Mouse (Mus musculus) heart, embryonic 14.5 days (tissue): Measurements from ENCODE around the gene 1700025G04Rik. TPM values are rescaled to one million over a fixed set of nuclear protein-coding genes. Genes with fewer than 3 reads are reported as not detected.
"Not testable (repeated sequence)": the region's sequence is repeated elsewhere in the genome, so short reads cannot be mapped to it uniquely, and the experiment has no call there.

Experiments
- ATAC-seq: fragments of 200-750 bp; cut with Nextera tagmentation; 2 replicates; pipeline ENCODE4 v1.8.0; 2017; ENCODE audit warnings: low read depth, moderate TSS enrichment; ENCODE audit not compliant: insufficient number of reproducible peaks, insufficient read depth, low FRiP score
- H3K27ac ChIP-seq, 2 experiments: fragments of 200-500 bp in 1 of 2; fragments of 300-500 bp in 1 of 2; sonication (generic) in 1 of 2; replicated peaks in 1 of 2; 2 replicates each; pipeline ENCODE4 v1.5.1; 2012 to 2014; ENCODE audit warnings: low read depth in 2 of 2, low read length in 2 of 2, control low read depth in 1 of 2, mild to moderate bottlenecking in 1 of 2, mixed read lengths in 1 of 2; ENCODE audit not compliant: control insufficient read depth in 1 of 2, insufficient read depth in 1 of 2
- H3K27me3 ChIP-seq: fragments of 300-500 bp; sonication (generic); 2 replicates; pipeline ENCODE4 v1.6.1; 2014; ENCODE audit warnings: mild to moderate bottlenecking, low read length, control low read depth; ENCODE audit not compliant: control insufficient read depth, insufficient read depth
- H3K36me3 ChIP-seq: fragments of 300-500 bp; sonication (generic); 2 replicates; pipeline ENCODE4 v1.6.1; 2014; ENCODE audit warnings: mild to moderate bottlenecking, control low read depth, low read length, mixed read lengths; ENCODE audit not compliant: control insufficient read depth, insufficient read depth
- H3K4me1 ChIP-seq, 2 experiments: fragments of 200-500 bp in 1 of 2; fragments of 300-500 bp in 1 of 2; sonication (generic) in 1 of 2; 2 replicates each; pipeline ENCODE4 v1.6.1; 2012 to 2014; ENCODE audit warnings: low read length in 2 of 2, control low read depth in 1 of 2, mixed read lengths in 1 of 2; ENCODE audit not compliant: control insufficient read depth in 2 of 2, insufficient read depth in 2 of 2
- H3K4me2 ChIP-seq: fragments of 300-500 bp; sonication (generic); 2 replicates; pipeline ENCODE4 v1.6.1; 2014; ENCODE audit warnings: mild to moderate bottlenecking, low read length
- H3K4me3 ChIP-seq, 2 experiments: fragments of 200-500 bp in 1 of 2; fragments of 300-500 bp in 1 of 2; sonication (generic) in 1 of 2; 2 replicates each; pipeline ENCODE4 v1.5.1; 2012 to 2014; ENCODE audit warnings: low read length in 2 of 2, mild to moderate bottlenecking in 2 of 2, control low read depth in 1 of 2, low read depth in 1 of 2, moderate library complexity in 1 of 2; ENCODE audit not compliant: control insufficient read depth in 1 of 2, insufficient read depth in 1 of 2
- H3K9ac ChIP-seq: fragments of 300-500 bp; sonication (generic); 2 replicates; pipeline ENCODE4 v1.6.1; 2014; ENCODE audit warnings: mild to moderate bottlenecking, low read length
- H3K9me3 ChIP-seq: fragments of 300-500 bp; sonication (generic); 2 replicates; pipeline ENCODE4 v1.6.1; 2016; ENCODE audit warnings: low read length, control low read depth; ENCODE audit not compliant: control insufficient read depth
- WGBS: fragments of 180-500 bp; shearing (Covaris S2); extraction: QIAGEN DNeasy Blood & Tissue Kit; methylation state at CpG from one replicate; pipeline ENCODE4 v1.1.7; 2014; 5-methylcytosine and 5-hydroxymethylcytosine counted together
- polyA plus RNA-seq: library from polyadenylated mRNA; unstranded; fragments of >200 nt; fragmentation: Nextera tagmentation; extraction: Ambion mirVana; gene quantifications from 2 replicates; pipeline ENCODE4 v1.2.1, GENCODE M21; 2014

Gene 1700025G04Rik
- polyA plus RNA-seq, 1 experiment from 2014 or later = 35.7 TPM

- H3K9me3 ChIP-seq = no peaks in the 10 kb centered on the region
- H3K4me2 ChIP-seq = no peak overlapping the region
- H3K27me3 ChIP-seq = no peaks in the 10 kb centered on the region
- 92% methylated on average over 16 of the region's 16 CpGs for WGBS
- peaks cover 71% of the 10 kb centered on the region for H3K36me3 ChIP-seq
- no peak for ATAC-seq
- no peak overlapping the region for H3K9ac ChIP-seq
- H3K4me1 ChIP-seq = no peaks in the 10 kb centered on the region
- no peak overlapping the region for H3K27ac ChIP-seq
- no peak overlapping the region for H3K4me3 ChIP-seq
Observed at GRCm38 (mm10) chr1:151811456-151811855, 278.5 kb downstream of the 1700025G04Rik start.

GRCm38 (mm10) chr1:151810628-151811421 is 279.1 kb downstream of the 1700025G04Rik start:
- WGBS = 81% methylated on average over 7 of the region's 7 CpGs
- no peak overlapping the region for H3K9ac ChIP-seq
- no peaks in the 10 kb centered on the region for H3K9me3 ChIP-seq
- H3K27ac ChIP-seq = no peak overlapping the region
- H3K36me3 ChIP-seq = peaks cover 72% of the 10 kb centered on the region
- no peak for ATAC-seq
- no peak overlapping the region for H3K4me3 ChIP-seq
- H3K4me2 ChIP-seq = no peak overlapping the region
- no peaks in the 10 kb centered on the region for H3K4me1 ChIP-seq
- no peaks in the 10 kb centered on the region for H3K27me3 ChIP-seq

GRCm38 (mm10) chr1:151807286-151807685 is 282.6 kb downstream of the 1700025G04Rik start:
- Histone ChIP-seq H3K27me3 (no peaks in the 10 kb centered on the region), H3K36me3 (peaks cover 75% of the 10 kb centered on the region), H3K4me1 (no peaks in the 10 kb centered on the region), H3K4me2 (no peak overlapping the region), H3K4me3 (no peak overlapping the region), H3K9ac (no peak overlapping the region), H3K9me3 (no peaks in the 10 kb centered on the region), H3K27ac (no peak overlapping the region)
- ATAC-seq = no peak
- 84% methylated on average over 5 of the region's 5 CpGs for WGBS

- H3K36me3 ChIP-seq = peaks cover 61% of the 10 kb centered on the region
- not testable (repeated sequence) for H3K27ac ChIP-seq
- 76% methylated on average over 3 of the region's 3 CpGs for WGBS
Observed at GRCm38 (mm10) chr1:151802795-151803194, 287.1 kb downstream of the 1700025G04Rik start.

More at GRCm38 (mm10) chr1:151802795-151803194, 287.1 kb downstream of the 1700025G04Rik start:
- H3K27me3 ChIP-seq, H3K9ac ChIP-seq, H3K9me3 ChIP-seq, H3K4me3 ChIP-seq, H3K4me2 ChIP-seq, H3K4me1 ChIP-seq, ATAC-seq: not testable (repeated sequence)
